Mouse (Mus musculus) T-cell, adult 2 months (primary cell): ENCODE data around the gene Scaf8.
A peak's percentile ranks its signal among the peaks of the same experiment; 100 is the strongest.
"Not testable (repeated sequence)": the region's sequence is repeated elsewhere in the genome, so short reads cannot be mapped to it uniquely, and the experiment has no call there.

ENCODE experiments used
- DNase-seq: peaks from one replicate; pipeline ENCODE4 v3.0.0; 2022; ENCODE audit warnings: low spot score

The Scaf8 gene

DNA sequence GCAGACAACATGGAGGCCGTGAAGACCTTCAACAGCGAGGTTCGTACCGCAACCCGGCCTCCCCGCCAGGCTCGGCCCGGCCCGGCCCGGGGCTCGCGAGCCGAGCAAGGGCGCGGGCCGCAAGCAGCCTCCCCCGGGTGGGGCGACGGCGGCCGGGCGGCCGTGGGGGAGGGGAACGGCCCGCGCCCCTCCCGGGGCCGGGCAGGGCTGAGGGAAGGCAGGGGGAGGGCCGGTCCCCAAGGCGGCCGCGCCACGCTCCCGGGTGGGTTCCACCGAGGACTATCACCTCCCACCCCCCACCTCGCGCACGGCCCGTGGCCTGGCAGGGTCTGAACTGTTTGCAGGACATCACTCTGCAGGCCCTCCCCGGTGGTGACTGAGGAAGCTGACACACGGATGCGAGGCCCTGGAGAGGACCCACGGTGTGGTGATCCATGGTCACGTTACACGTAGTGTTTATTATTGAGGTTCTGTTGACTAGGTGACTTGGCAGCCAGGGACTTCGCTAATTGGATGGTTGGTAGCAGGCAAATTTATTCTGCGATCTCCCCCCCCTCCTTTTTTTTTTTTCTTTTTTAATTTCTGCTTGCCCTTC, 705 bp downstream of the Scaf8 start:
- peak; percentile 66 for DNase-seq

- not testable (repeated sequence) for DNase-seq
Observed at GRCm38 (mm10) chr17:3120949-3121348, 6.2 kb downstream of the Scaf8 start.

DNA sequence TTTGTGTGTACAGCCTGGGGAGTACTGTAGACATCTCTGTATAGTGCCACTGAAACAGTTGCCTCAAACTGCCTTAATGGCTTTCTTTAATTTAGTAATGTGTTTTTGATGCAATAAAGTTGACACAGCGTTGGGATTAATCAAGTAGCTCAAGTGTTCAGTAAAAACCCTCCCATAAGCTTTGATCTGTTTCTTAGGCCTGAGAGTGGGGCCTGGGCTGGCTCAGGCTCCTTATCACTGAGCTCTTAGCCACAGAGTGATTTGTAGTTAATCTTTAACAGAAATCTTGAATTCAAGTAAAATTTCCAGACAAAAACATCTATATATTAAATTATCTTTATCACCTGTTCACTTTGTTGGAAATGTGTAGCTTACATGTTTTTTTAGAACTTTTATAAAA, 8.8 kb downstream of the Scaf8 start:
- DNase-seq: not testable (repeated sequence)

GRCm38 (mm10) chr17:3128716-3129115, 13.9 kb downstream of the Scaf8 start:
- DNase-seq: no peak

DNA sequence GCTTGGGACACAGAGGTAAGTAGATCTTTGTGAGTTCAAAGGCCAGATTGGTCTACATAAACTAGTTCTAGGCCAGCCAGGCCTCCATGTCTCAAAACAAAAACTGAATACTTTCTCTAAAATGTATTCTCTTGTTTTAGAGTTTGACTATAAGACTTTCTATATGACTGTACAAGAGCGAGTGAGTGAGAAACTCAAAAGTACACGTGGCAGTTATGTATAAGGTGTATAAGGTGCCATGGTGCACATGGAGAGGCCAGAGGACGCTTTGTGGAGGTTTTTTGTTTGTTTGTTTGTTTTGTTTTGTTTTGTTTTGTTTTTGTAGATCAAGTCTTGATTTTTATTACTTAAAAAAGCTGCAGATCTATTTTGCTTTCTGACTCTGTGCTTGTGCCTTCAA, 15.0 kb downstream of the Scaf8 start:
- no peak for DNase-seq

DNA sequence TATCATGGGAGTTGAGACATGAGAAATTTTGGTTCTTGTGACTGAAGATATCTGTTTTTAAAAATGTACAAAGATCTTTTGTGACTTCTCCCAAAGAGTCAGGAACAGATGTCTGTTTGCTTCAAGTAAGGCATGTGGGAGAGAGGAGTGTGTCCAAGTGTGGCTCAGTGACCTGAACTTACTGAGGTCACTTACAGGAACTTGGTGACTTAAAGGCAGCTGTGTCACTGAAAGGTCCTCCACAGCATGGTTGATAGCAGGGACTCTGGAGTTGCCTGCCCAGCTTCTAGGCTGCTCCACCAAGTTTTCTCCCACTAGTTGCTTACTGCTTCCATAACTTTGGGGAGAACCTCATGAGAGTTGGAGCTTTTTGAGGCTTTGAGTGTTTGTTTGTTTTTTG, 20.6 kb downstream of the Scaf8 start:
- no peak for DNase-seq

- no peak for DNase-seq
Observed at GRCm38 (mm10) chr17:3136127-3136526, 21.4 kb downstream of the Scaf8 start.

DNA sequence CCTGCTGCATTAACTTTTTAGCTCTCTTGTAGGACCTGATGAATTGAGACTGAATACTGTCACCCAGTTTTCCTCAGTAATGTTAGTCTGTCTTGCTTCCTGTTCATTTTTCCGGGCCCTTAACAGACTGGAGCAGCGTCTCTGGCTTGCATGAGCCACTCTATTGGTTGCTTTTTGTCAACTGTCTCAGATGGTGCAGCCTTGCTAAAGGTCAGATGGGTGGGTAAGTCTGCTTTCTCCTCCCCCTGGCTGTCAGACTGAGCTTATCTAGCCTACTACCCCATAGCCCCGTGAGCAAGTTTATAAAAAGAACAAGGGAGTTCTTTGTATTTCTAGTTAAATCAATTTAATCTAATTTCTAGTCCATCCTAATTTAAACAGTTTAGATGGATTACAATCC, 23.6 kb downstream of the Scaf8 start:
- no peak for DNase-seq

GRCm38 (mm10) chr17:3140100-3140499, 25.3 kb downstream of the Scaf8 start:
- DNase-seq: no peak

DNA sequence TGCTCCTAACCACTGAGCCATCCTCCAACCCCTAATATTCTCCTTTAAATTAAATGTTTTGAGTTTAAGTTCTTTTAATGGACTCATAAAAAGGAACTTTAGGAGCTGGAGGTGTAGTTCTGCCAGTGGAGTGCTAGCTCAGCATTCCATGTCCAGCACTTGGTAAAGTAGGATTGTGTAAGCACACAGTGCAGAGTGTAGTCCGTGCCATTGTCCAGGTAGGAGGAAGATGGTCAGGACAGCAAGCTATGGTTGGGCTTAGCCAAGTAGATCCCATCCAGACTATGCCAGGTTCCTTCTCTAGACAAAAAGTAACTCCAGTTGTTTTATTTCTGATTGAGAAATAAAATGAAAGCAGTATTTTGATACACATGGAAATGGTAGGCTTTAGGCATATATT, 34.1 kb downstream of the Scaf8 start:
- DNase-seq: no peak

DNA sequence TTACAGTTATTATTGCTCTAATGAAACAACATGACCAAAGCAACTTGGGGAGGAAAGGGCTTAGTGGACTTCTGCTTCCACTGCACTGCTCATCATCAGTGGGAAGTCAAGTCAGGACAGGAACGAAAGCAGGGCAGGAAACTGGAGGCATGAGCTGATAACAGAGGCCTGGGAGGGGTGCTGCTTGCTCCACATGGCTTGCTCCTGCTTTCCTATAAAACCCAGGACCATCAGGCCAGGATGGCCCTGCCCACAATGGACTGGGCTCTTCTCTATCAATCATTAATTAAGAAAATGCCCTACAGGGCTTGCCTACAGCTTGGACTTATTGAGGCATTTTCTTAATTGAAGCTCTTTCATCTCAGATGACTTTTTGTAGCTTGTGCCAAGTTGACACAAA, 34.8 kb downstream of the Scaf8 start:
- no peak for DNase-seq

DNA sequence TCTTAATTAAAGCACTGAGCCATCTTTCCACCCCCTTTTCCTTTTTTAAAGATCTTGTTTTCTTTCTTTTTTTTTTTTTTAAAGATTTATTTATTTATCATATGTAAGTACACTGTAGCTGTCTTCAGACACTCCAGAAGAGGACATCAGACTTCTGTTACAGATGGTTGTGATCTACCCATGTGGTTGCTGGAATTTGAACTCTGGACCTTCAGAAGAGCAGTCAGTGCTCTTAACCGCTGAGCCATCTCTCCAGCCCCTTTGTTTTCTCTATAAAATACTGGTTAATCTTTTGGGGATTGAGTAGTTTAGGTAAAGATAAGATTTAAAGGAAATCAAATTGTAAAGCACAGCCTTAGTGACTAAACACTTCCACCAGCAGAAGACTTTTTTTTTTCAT, 35.9 kb downstream of the Scaf8 start:
- DNase-seq: not testable (repeated sequence)

DNA sequence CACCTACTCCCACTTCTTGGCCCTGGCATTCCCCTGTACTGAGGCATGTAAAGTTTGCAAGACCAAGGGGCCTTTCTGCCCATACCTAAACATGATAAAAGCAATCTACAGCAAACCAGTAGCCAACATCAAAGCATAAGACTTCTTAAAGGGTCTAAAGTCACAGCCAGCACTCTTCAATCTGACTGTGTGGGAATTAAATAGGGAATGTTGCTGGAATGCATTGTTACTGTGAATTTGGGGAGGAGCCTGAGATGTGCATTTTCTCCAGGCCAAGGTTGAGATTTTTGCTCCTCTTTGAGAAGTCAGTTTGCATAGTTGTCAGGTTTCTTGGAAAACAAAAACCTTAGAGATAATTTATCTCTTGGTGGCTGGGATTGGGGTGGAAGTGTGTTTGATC, 36.4 kb downstream of the Scaf8 start:
- DNase-seq: no peak

DNA sequence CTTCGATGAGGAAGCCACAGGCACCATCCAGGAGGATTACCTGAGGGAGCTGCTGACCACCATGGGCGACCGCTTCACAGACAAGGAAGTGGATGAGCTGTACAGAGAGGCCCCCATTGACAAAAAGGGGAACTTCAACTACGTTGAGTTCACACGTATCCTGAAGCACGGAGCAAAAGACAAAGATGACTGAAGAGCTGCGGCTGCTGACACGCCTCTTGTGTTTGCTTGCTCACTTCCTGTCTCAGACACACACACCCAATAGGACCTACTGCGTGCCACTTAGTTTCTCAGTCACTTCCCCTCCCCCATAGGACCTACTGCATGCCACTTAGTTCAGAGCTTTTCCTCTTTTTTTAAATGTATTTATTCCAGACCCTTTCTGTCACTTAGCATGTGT, 41.4 kb downstream of the Scaf8 start:
- peak; percentile 55 for DNase-seq

DNA sequence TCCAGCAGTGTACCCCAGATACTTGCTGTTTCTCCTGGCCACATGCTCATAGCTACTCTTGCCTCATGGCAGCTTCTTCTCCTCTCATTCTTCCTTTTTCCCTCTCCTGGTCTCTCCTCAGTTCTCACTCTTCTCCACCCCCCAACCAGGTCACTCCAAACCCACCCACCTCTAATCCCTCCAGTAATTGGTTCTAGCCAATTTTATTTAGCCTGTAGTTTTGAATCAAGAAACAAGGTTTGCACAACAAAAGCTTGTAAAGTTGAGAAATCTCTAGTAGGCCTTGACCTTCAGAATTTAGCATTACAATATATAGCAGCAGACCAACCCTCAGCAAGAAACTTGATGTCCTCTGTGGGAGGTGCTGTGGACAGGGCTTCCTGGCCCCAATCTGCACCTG, 42.2 kb downstream of the Scaf8 start:
- no peak for DNase-seq

- DNase-seq: no peak
Observed at GRCm38 (mm10) chr17:3162905-3163304, 48.1 kb downstream of the Scaf8 start.

DNA sequence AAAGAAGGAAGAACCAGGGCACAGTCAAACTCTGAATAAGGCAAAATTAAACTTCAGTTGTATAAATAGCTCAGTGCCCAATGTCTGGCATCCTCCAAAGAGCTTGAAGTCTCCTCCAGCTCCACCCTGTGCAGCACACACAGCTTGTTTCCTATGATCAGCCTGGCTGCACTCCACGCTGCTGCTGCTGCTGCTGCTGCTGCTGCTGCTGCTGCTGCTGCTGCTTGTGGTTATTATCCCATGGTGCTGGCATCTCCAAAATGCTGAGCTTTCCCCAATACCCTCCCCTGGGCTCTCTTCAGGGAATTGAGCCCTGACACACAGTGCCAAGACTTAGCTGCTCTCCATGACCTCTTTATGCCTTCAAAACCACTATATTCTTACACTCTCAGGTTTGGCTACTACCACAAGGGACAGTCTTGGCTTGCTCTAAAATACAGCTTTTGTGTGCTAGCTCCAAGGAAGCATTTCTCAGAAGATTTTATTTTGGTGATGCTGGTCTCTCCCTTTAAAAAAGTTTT, 65.7 kb downstream of the Scaf8 start:
- not testable (repeated sequence) for DNase-seq

- not testable (repeated sequence) for DNase-seq
Observed at GRCm38 (mm10) chr17:3195483-3195882, 80.7 kb downstream of the Scaf8 start.

DNA sequence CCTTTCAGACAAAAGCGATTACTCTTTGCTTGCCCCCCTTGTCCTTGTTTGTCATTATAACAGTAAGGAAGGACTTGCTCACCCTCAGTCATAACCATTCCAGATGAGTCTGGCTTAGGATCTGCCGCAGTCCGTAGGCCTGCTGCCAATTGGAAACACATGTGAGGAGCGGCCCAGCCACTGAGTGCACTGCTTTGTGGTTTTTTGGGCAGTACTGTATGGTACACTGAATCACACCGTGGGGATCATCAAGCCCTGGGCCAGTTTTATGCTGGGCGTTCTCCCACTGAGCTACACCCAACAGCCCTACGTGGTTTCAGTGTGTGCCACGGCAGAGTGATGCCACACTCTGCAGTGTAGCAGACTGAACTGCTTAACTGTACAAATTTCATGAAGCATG, 85.6 kb downstream of the Scaf8 start:
- no peak for DNase-seq

- DNase-seq: no peak
Observed at GRCm38 (mm10) chr17:3203916-3204315, 89.1 kb downstream of the Scaf8 start.

DNA sequence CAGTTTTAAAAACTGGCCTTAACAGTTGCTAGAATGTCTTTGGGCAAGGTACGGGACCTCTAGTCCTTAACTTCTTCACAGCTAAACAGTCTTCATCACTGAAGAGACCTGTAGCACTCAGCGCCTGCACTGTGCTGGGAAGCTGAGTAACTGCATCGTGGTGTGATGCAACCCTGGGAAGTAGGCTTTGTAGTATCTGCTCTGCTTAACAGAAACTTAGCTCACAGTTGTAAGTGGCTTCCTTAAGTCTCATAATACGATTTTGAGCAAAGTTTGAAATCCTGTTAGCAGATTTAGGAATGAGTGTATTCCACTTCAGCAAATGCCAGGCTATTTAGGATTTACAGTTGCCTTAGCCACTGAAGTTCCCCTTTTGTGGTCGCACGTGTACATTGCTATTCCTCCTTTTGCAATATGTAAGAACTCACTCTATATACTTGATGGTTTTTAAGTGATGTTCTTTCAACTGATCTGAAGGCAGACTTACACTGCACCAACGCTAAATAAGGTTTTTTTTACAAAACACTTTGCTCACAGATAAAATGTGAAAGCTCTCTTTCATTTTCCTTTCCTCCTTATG, 90.1 kb downstream of the Scaf8 start:
- no peak for DNase-seq

GRCm38 (mm10) chr17:3206527-3207398, 92.0 kb downstream of the Scaf8 start:
- DNase-seq: no peak
